Mouse (Mus musculus): Measurements from ENCODE around the gene Prickle3.

GRCm38 (mm10) chrX:7696520-7696919 is 39.5 kb downstream of the Prickle3 start:
- TF ChIP-seq CTCF (IDR thresholded peaks at IDR 0.05; ENCODE audit: borderline replicate concordance, insufficient read depth, low read length): no peak
- no peak for TF ChIP-seq POLR2A (IDR thresholded peaks at IDR 0.05; ENCODE audit: low read depth, low read length)
